Mouse (Mus musculus) midbrain, embryonic 15.5 days (tissue): ENCODE measurements around the gene Hdlbp. TPM values are rescaled to one million over a fixed set of nuclear protein-coding genes. Genes with fewer than 3 reads are reported as not detected.
A peak's percentile ranks its signal among the peaks of the same experiment; 100 is the strongest.

Source experiments
- ATAC-seq: fragments of 200-750 bp; cut with Nextera tagmentation; replicated peaks from 2 replicates; pipeline ENCODE4 v1.8.0; 2017; ENCODE audit warnings: moderate TSS enrichment
- H3K27ac ChIP-seq: fragments of 300-500 bp; sonication (generic); 2 replicates; pipeline ENCODE4 v1.5.1; 2015; ENCODE audit warnings: mild to moderate bottlenecking, inconsistent platforms
- H3K27me3 ChIP-seq: fragments of 300-500 bp; sonication (generic); replicated peaks from 2 replicates; pipeline ENCODE4 v1.6.1; 2015; ENCODE audit warnings: inconsistent platforms
- H3K36me3 ChIP-seq: fragments of 300-500 bp; sonication (generic); replicated peaks from 2 replicates; pipeline ENCODE4 v1.6.1; 2015; ENCODE audit warnings: inconsistent platforms
- H3K4me1 ChIP-seq: fragments of 300-500 bp; sonication (generic); 2 replicates; pipeline ENCODE4 v1.6.1; 2015; ENCODE audit warnings: inconsistent platforms
- H3K4me2 ChIP-seq: fragments of 300-500 bp; sonication (generic); 2 replicates; pipeline ENCODE4 v1.6.1; 2015; ENCODE audit warnings: inconsistent platforms, mild to moderate bottlenecking, moderate library complexity
- H3K4me3 ChIP-seq: fragments of 300-500 bp; sonication (generic); 2 replicates; pipeline ENCODE4 v1.5.1; 2015; ENCODE audit warnings: mild to moderate bottlenecking, inconsistent platforms
- H3K9ac ChIP-seq: fragments of 300-500 bp; sonication (generic); 2 replicates; pipeline ENCODE4 v1.6.1; 2015; ENCODE audit warnings: mild to moderate bottlenecking, inconsistent platforms
- H3K9me3 ChIP-seq: fragments of 300-500 bp; sonication (generic); 2 replicates; pipeline ENCODE4 v1.6.1; 2016; ENCODE audit warnings: inconsistent platforms
- whole genome bisulfite sequencing: fragments of 180-500 bp; shearing (Covaris S2); methylation state at CpG from one replicate; pipeline ENCODE4 v1.1.7; 2015; ENCODE audit warnings: mixed read lengths; 5-methylcytosine and 5-hydroxymethylcytosine counted together
- polyA plus RNA-seq: library from polyadenylated mRNA; unstranded; fragments of >200 nt; fragmentation: Nextera tagmentation; extraction: Ambion mirVana; gene quantifications from 2 replicates; pipeline ENCODE4 v1.2.1, GENCODE M21; 2015

The Hdlbp gene
- polyA plus RNA-seq, 1 experiment from 2014 or later = 70.9 TPM

GRCm38 (mm10) chr1:93439321-93439720 lies 39.3 kb downstream of the Hdlbp start:
- Histone ChIP-seq H3K9me3 (no peaks in the 10 kb centered on the region), H3K27me3 (no peaks in the 10 kb centered on the region), H3K36me3 (no peaks in the 10 kb centered on the region; the same call in 1 of the 2 replicates), H3K9ac (no peak overlapping the region), H3K4me1 (0 out of 2 replicates have a peak, but pooled peaks cover 2% of the 10 kb centered on the region), H3K4me2 (no peak overlapping the region), H3K4me3 (no peak overlapping the region), H3K27ac (no peak overlapping the region)
- 92% methylated on average over 1 of the region's 1 CpGs for WGBS
- ATAC-seq = no peak

GRCm38 (mm10) chr1:93432087-93432486 lies 46.5 kb downstream of the Hdlbp start:
- no peak overlapping the region for H3K27ac ChIP-seq
- no peak for ATAC-seq
- H3K4me3 ChIP-seq = no peak overlapping the region
- no peak overlapping the region for H3K4me2 ChIP-seq
- WGBS = 87% methylated on average over 6 of the region's 6 CpGs
- no peaks in the 10 kb centered on the region for H3K9me3 ChIP-seq
- peaks cover 34% of the 10 kb centered on the region; the same call in 1 of the 2 replicates for H3K36me3 ChIP-seq
- no peaks in the 10 kb centered on the region for H3K27me3 ChIP-seq
- H3K4me1 ChIP-seq = no peaks in the 10 kb centered on the region
- no peak overlapping the region for H3K9ac ChIP-seq

- H3K4me1 ChIP-seq = no peaks in the 10 kb centered on the region
- H3K4me3 ChIP-seq = no peak overlapping the region
- no peaks in the 10 kb centered on the region for H3K27me3 ChIP-seq
- no peaks in the 10 kb centered on the region for H3K9me3 ChIP-seq
- 88% methylated on average over 4 of the region's 4 CpGs for WGBS
- no peak overlapping the region for H3K9ac ChIP-seq
- H3K36me3 ChIP-seq = peaks cover 14% of the 10 kb centered on the region
- ATAC-seq = no peak
- no peak overlapping the region for H3K4me2 ChIP-seq
- no peak overlapping the region for H3K27ac ChIP-seq
These were observed 75.2 kb downstream of the Hdlbp start for GRCm38 (mm10) chr1:93403403-93403802.

DNA sequence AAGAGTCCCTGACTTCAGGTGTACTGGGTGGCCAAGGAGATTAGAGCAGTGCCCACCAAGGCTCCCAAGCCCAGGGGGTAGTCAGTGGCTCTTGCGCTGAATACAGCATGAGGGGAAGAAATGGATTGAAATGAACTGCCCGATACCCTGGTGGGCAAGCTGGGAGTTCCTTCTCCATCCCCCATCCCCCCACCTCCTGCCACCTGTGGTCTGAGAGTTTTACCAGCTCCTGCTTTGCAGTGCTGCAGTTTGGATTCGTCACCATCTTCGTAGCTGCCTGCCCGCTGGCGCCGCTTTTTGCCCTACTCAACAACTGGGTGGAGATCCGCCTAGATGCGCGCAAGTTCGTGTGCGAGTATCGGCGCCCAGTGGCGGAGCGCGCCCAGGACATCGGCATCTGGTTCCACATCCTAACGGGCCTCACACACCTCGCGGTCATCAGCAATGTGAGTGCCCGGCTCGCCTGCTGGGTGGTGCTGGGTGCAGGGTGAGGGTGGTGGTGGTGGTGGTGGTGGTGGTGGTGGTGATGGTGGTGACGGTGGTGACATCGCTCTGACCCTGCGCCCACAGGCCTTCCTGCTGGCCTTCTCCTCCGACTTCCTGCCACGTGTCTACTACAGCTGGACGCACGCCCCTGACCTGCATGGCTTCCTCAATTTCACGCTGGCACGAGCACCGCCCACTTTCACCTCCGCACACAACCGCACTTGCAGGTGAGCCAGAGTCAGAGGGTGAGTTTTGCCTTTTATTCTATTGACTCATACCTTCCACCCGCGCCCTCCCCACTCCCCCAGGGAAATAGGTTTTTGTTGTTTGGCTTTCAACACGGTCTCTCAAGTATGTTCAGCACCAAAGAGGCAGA lies 77.2 kb downstream of the Hdlbp start:
- no peak overlapping the region for H3K27ac ChIP-seq
- no peak overlapping the region for H3K9ac ChIP-seq
- no peak for ATAC-seq
- H3K36me3 ChIP-seq = no peaks in the 10 kb centered on the region
- 27% methylated on average over 38 of the region's 38 CpGs for WGBS
- no peaks in the 10 kb centered on the region for H3K27me3 ChIP-seq
- no peaks in the 10 kb centered on the region for H3K4me1 ChIP-seq
- H3K4me3 ChIP-seq = peak overlapping the region; percentile 22
- H3K4me2 ChIP-seq = peak overlapping the region; percentile 41
- no peaks in the 10 kb centered on the region for H3K9me3 ChIP-seq

GRCm38 (mm10) chr1:93388906-93389305 lies 89.7 kb downstream of the Hdlbp start:
- Histone ChIP-seq H3K4me2 (no peak overlapping the region), H3K9me3 (no peaks in the 10 kb centered on the region), H3K9ac (no peak overlapping the region), H3K27ac (no peak overlapping the region), H3K27me3 (no peaks in the 10 kb centered on the region), H3K36me3 (no peaks in the 10 kb centered on the region), H3K4me3 (no peak overlapping the region), H3K4me1 (no peaks in the 10 kb centered on the region)
- ATAC-seq = no peak
- WGBS = 73% methylated on average over 2 of the region's 2 CpGs

GRCm38 (mm10) chr1:93387198-93387597 lies 91.4 kb downstream of the Hdlbp start:
- no peak for ATAC-seq
- H3K4me1 ChIP-seq = no peaks in the 10 kb centered on the region
- no peaks in the 10 kb centered on the region for H3K9me3 ChIP-seq
- no peaks in the 10 kb centered on the region for H3K27me3 ChIP-seq
- H3K27ac ChIP-seq = no peak overlapping the region
- no peak overlapping the region for H3K4me3 ChIP-seq
- no peak overlapping the region for H3K9ac ChIP-seq
- no peak overlapping the region for H3K4me2 ChIP-seq
- WGBS = 82% methylated on average over 2 of the region's 2 CpGs
- no peaks in the 10 kb centered on the region for H3K36me3 ChIP-seq

DNA sequence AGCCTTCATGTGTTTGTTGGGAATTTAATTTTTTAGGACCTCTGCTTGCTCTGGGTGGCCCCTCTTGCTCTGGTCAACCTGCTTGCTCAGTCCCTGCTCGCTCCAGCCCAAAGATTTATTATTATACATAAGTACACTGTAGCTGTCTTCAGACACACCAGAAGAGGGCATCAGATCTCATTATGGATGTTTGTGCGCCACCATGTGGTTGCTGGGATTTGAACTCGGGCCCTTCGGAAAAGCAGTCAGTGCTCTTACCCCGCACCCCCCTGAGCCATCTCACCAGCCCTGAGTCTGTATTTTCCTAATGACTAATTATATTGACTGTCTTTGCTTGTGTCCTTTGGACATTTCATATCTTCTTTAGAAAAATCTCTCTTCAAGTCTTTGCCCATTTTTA lies 99.5 kb downstream of the Hdlbp start:
- Histone ChIP-seq H3K9ac (no peak overlapping the region), H3K9me3 (no peaks in the 10 kb centered on the region)
- whole genome bisulfite sequencing = 76% methylated on average over 5 of the region's 5 CpGs

DNA sequence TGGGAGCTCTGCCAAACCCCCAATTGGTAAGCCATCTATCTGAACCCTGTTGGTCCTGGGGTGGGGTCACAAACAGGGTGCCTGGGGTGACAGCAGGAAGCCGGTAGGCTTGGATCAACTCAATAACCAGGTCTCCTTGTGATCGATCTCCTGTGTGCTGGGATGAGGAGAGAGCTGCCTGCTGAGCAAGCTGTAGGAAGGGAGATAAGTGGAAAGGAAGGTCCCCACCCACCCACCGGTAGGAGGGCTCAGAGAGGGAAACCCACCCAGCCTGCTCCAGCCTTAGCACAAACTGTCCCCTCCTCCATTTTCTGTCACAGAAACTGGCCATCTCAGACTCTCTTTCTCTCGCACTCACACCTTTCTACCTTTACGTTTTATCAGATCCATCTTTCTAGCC lies 101.3 kb downstream of the Hdlbp start:
- WGBS = 74% methylated on average over 5 of the region's 5 CpGs
- H3K4me1 ChIP-seq = no peaks in the 10 kb centered on the region
- H3K36me3 ChIP-seq = no peaks in the 10 kb centered on the region
- H3K27ac ChIP-seq = no peak overlapping the region
- no peaks in the 10 kb centered on the region for H3K27me3 ChIP-seq
- no peak for ATAC-seq
- H3K4me2 ChIP-seq = no peak overlapping the region
- no peak overlapping the region for H3K9ac ChIP-seq
- H3K4me3 ChIP-seq = no peak overlapping the region
- H3K9me3 ChIP-seq = no peaks in the 10 kb centered on the region

More for the DNA sequence above, 99.5 kb downstream of the Hdlbp start:
- Histone ChIP-seq H3K4me1 (no peaks in the 10 kb centered on the region), H3K27me3 (no peaks in the 10 kb centered on the region), H3K27ac (no peak overlapping the region), H3K36me3 (no peaks in the 10 kb centered on the region), H3K4me2 (no peak overlapping the region), H3K4me3 (no peak overlapping the region)
- no peak for ATAC-seq

GRCm38 (mm10) chr1:93373665-93374064 lies 105.0 kb downstream of the Hdlbp start, which contains the start of gene Ano7:
TSS of gene Ano7 (plus strand) at chr1:93373930.
- H3K9me3 ChIP-seq = no peaks in the 10 kb centered on the region
- ATAC-seq = no peak
- H3K4me3 ChIP-seq = no peak within 1 kb of the TSS
- no peaks in the 10 kb centered on the region for H3K36me3 ChIP-seq
- H3K27ac ChIP-seq = no peak within 1 kb of the TSS
- H3K4me2 ChIP-seq = no peak within 1 kb of the TSS
- H3K4me1 ChIP-seq = no peaks in the 10 kb centered on the region
- no peaks in the 10 kb centered on the region for H3K27me3 ChIP-seq
- 82% methylated on average over 4 of the region's 4 CpGs for WGBS
- no peak within 1 kb of the TSS for H3K9ac ChIP-seq

DNA sequence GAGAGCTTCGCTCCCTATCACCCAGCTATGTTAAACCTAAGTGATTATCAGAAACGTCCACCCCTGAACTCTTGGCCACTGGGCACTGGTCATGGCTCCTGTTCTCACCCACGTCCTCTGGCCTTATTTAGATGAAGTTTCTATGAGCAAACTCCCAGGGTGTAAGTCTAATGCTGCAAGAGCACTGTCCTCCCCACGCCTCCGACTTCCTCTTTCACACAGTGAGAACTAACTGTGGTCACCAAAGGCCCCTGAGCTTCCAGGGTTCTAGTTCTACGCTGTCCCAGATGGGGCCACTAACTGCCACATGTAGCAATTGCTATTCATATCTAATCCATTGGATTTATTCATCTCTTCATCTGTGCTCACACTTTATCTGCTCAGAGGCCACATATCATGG lies 113.0 kb downstream of the Hdlbp start:
- Histone ChIP-seq H3K9ac (no peak overlapping the region), H3K9me3 (no peaks in the 10 kb centered on the region), H3K4me2 (no peak overlapping the region), H3K36me3 (peaks cover 38% of the 10 kb centered on the region), H3K4me3 (no peak overlapping the region), H3K27me3 (no peaks in the 10 kb centered on the region), H3K27ac (no peak overlapping the region), H3K4me1 (no peaks in the 10 kb centered on the region)
- WGBS = 95% methylated on average over 6 of the region's 6 CpGs
- ATAC-seq = no peak

- no peak for ATAC-seq
- 90% methylated on average over 4 of the region's 4 CpGs for WGBS
- Histone ChIP-seq H3K9ac (no peak overlapping the region), H3K27me3 (no peaks in the 10 kb centered on the region), H3K36me3 (peaks cover 54% of the 10 kb centered on the region), H3K4me2 (no peak overlapping the region), H3K4me1 (no peaks in the 10 kb centered on the region), H3K27ac (no peak overlapping the region), H3K4me3 (no peak overlapping the region), H3K9me3 (no peaks in the 10 kb centered on the region)
These were observed 116.0 kb downstream of the Hdlbp start for GRCm38 (mm10) chr1:93362661-93363060.
